Mouse (Mus musculus) left cerebral cortex, adult 18-20 months (tissue): ENCODE data around the gene Znfx1. TPM values are rescaled to one million over a fixed set of nuclear protein-coding genes. Genes with fewer than 3 reads are reported as not detected.

Experiments used
- DNase-seq, 2 experiments: peaks; one replicate each; pipeline ENCODE4 v3.0.0; 2021 to 2022; ENCODE audit warnings: low spot score in 2 of 2, mixed read lengths in 1 of 2
- total RNA-seq, 2 experiments: library from RNA; stranded (reverse); gene quantifications; 2 replicates each; pipeline ENCODE4 v1.2.3; 2021

Gene Znfx1
- total RNA-seq, 2 experiments from 2014 or later, result 77.2 to 78.9 TPM

GRCm38 (mm10) chr2:167071641-167072601 lies 9.1 kb upstream of the Znfx1 start:
- DNase-seq, result peak; percentile 97 to 99

- no peak for DNase-seq
These were observed 8.4 kb upstream of the Znfx1 start for GRCm38 (mm10) chr2:167071266-167071640.

GRCm38 (mm10) chr2:167070341-167070740 lies 7.5 kb upstream of the Znfx1 start:
- DNase-seq, result no peak

- DNase-seq, result no peak
These were observed 4.8 kb upstream of the Znfx1 start for GRCm38 (mm10) chr2:167067575-167067974.

GRCm38 (mm10) chr2:167066528-167067516 lies 4.0 kb upstream of the Znfx1 start:
- DNase-seq, result no peak

GRCm38 (mm10) chr2:167066031-167066430 lies 3.2 kb upstream of the Znfx1 start:
- no peak for DNase-seq

- DNase-seq, result no peak
These were observed 1.9 kb upstream of the Znfx1 start for GRCm38 (mm10) chr2:167064601-167065295.

- no peak for DNase-seq
These were observed 1.2 kb upstream of the Znfx1 start for GRCm38 (mm10) chr2:167063906-167064496.

- DNase-seq, result peak; percentile 77 to 90
These were observed 311 bp downstream of the Znfx1 start for GRCm38 (mm10) chr2:167062497-167062911.

GRCm38 (mm10) chr2:167061381-167062034 lies 1.3 kb downstream of the Znfx1 start:
- no peak for DNase-seq

GRCm38 (mm10) chr2:167060761-167061160 lies 2.1 kb downstream of the Znfx1 start:
- peak in 1 of 2 experiments; percentile 55 for DNase-seq

GRCm38 (mm10) chr2:167060360-167060759 lies 2.5 kb downstream of the Znfx1 start:
- no peak for DNase-seq

GRCm38 (mm10) chr2:167059960-167060359 lies 2.9 kb downstream of the Znfx1 start:
- no peak for DNase-seq

- DNase-seq, result no peak
These were observed 3.3 kb downstream of the Znfx1 start for GRCm38 (mm10) chr2:167059536-167059935.

- DNase-seq, result no peak
These were observed 3.9 kb downstream of the Znfx1 start for GRCm38 (mm10) chr2:167058814-167059387.

GRCm38 (mm10) chr2:167058201-167058600 lies 4.6 kb downstream of the Znfx1 start:
- DNase-seq, result no peak

GRCm38 (mm10) chr2:167056942-167057323 lies 5.9 kb downstream of the Znfx1 start:
- DNase-seq, result no peak

GRCm38 (mm10) chr2:167056210-167056941 lies 6.4 kb downstream of the Znfx1 start:
- DNase-seq, result no peak

GRCm38 (mm10) chr2:167055386-167055785 lies 7.4 kb downstream of the Znfx1 start:
- DNase-seq, result no peak
